Mouse (Mus musculus) heart, postnatal 36 days (tissue): Measurements from ENCODE around the gene Mdc1. TPM values are rescaled to one million over a fixed set of nuclear protein-coding genes. Genes with fewer than 3 reads are reported as not detected.

Experiments used
- DNase-seq, 2 experiments: peaks; one replicate each; pipeline ENCODE4 v3.0.0; 2021 to 2022
- intact Hi-C: fragments of 180-260 bp; cut with DNase I; formaldehyde crosslinking; loops from one replicate; pipeline ENCODE4 v1.15.1; 2025
- total RNA-seq, 2 experiments: library from RNA; stranded (reverse); gene quantifications; 2 replicates each; pipeline ENCODE4 v1.2.3; 2021

Gene Mdc1
- total RNA-seq, 2 experiments from 2014 or later: 12.2 to 14.2 TPM

- intact Hi-C loops: loop anchor here (2.0 kb wide), 1 partner anchor 83 kb away; no protein-coding TSS in a partner anchor
- DNase-seq: peak; percentile 87 to 90
Observed at GRCm38 (mm10) chr17:35821439-35822430, 19.6 kb upstream of the Mdc1 start, which contains the start of gene Ier3. Gene Ier3 (plus strand): TSS chr17:35821684.

- peak in 1 of 2 experiments; percentile 36 for DNase-seq
- intact Hi-C loops: no loop called here
Observed at GRCm38 (mm10) chr17:35822564-35822963, 18.8 kb upstream of the Mdc1 start.

GRCm38 (mm10) chr17:35822964-35823937 lies 18.1 kb upstream of the Mdc1 start, which contains the start of gene Flot1:
Gene Flot1 (plus strand): TSS chr17:35823230.
- DNase-seq: peak; percentile 87 to 89
- intact Hi-C loops: no loop called here

- DNase-seq: peak in 1 of 2 experiments; percentile 19
- intact Hi-C loops: no loop called here
Observed at GRCm38 (mm10) chr17:35824402-35824801, 16.9 kb upstream of the Mdc1 start.

- intact Hi-C loops: loop anchor here (5.0 kb wide), 1 partner anchor 167 kb away; no protein-coding TSS in a partner anchor
Observed at GRCm38 (mm10) chr17:35825109-35825850, 16.0 kb upstream of the Mdc1 start.

GRCm38 (mm10) chr17:35829737-35830136 lies 11.6 kb upstream of the Mdc1 start:
- peak; percentile 82 to 83 for DNase-seq
- intact Hi-C loops: loop anchor here (2.0 to 5.0 kb wide), 2 partner anchors 91 to 163 kb away; no protein-coding TSS in a partner anchor

More at GRCm38 (mm10) chr17:35825109-35825850, 16.0 kb upstream of the Mdc1 start:
- no peak for DNase-seq

GRCm38 (mm10) chr17:35832400-35833238 lies 8.7 kb upstream of the Mdc1 start:
- intact Hi-C loops: no loop called here
- no peak for DNase-seq

- intact Hi-C loops: no loop called here
- no peak for DNase-seq
Observed at GRCm38 (mm10) chr17:35833239-35833751, 8.0 kb upstream of the Mdc1 start.

GRCm38 (mm10) chr17:35833894-35834293 lies 7.4 kb upstream of the Mdc1 start:
- DNase-seq: no peak
- intact Hi-C loops: no loop called here

- intact Hi-C loops: no loop called here
- DNase-seq: no peak
Observed at GRCm38 (mm10) chr17:35834696-35835422, 6.5 kb upstream of the Mdc1 start.

- DNase-seq: no peak
- intact Hi-C loops: loop anchor here (1.0 to 2.0 kb wide), 2 partner anchors 38 to 81 kb away; partner anchors contain the start of genes Mrps18b and Ppp1r10
Observed at GRCm38 (mm10) chr17:35835424-35836140, 5.7 kb upstream of the Mdc1 start.

GRCm38 (mm10) chr17:35836178-35836965 lies 4.9 kb upstream of the Mdc1 start:
- intact Hi-C loops: loop anchor here (1.0 to 2.0 kb wide), 2 partner anchors 37 to 80 kb away; partner anchors contain the start of genes Mrps18b and Ppp1r10
- DNase-seq: peak; percentile 86

- peak; percentile 87 to 89 for DNase-seq
- intact Hi-C loops: loop anchor here (1.0 to 2.0 kb wide), 2 partner anchors 36 to 80 kb away; partner anchors contain the start of genes Mrps18b and Ppp1r10
Observed at GRCm38 (mm10) chr17:35836991-35837422, 4.3 kb upstream of the Mdc1 start.

- peak; percentile 50 to 61 for DNase-seq
- intact Hi-C loops: loop anchor here (2.0 kb wide), 1 partner anchor 79 kb away; the partner anchor contains the start of genes Mrps18b and Ppp1r10
Observed at GRCm38 (mm10) chr17:35837487-35837886, 3.8 kb upstream of the Mdc1 start.

GRCm38 (mm10) chr17:35838122-35838544 lies 3.2 kb upstream of the Mdc1 start, which contains the start of gene Tubb5:
Gene Tubb5 (minus strand): TSS chr17:35838306.
- DNase-seq: peak; percentile 93 to 94
- intact Hi-C loops: no loop called here

- intact Hi-C loops: no loop called here
- peak in 1 of 2 experiments; percentile 17 for DNase-seq
Observed at GRCm38 (mm10) chr17:35838570-35838969, 2.7 kb upstream of the Mdc1 start.
